Mouse (Mus musculus): ENCODE results near the gene Chsy1.
"Not testable (repeated sequence)": the region's sequence is repeated elsewhere in the genome, so short reads cannot be mapped to it uniquely, and the experiment has no call there.

Gene Chsy1

GRCm38 (mm10) chr7:66178101-66178500, 68.8 kb downstream of the Chsy1 start:
- DNase-seq = peak in 1 of 2 experiments; percentile 24

DNA sequence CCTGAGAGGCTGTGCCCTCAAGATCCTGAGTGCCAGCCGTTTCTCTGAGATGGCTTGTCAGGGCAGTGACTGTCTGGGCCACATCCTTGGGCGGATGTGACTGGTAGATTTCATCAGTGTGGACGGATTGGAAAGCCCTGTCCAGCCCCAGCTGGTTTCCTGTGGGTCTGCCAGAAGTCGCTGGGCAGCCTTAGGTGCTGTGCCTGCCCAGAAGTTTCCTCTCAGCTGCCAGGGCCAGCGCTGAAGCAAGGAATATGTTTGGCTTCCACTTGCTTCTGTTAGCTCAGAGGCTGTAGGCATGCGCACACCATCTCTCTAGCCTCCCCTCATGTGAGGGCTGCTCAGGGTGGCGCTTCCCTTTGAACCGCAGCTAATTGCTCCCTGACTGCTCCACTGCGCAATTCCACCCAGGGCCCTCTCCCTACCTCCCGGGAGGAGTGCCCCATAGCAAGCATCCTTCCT, 69.8 kb downstream of the Chsy1 start:
- DNase-seq = no peak

- DNase-seq = no peak
Observed at GRCm38 (mm10) chr7:66179711-66180110, 70.4 kb downstream of the Chsy1 start.

GRCm38 (mm10) chr7:66180260-66180659, 70.9 kb downstream of the Chsy1 start:
- DNase-seq = no peak

- DNase-seq = no peak
Observed at GRCm38 (mm10) chr7:66180711-66181365, 71.5 kb downstream of the Chsy1 start.

GRCm38 (mm10) chr7:66182075-66182715, 72.9 kb downstream of the Chsy1 start:
- DNase-seq = no peak

- no peak for DNase-seq
Observed at GRCm38 (mm10) chr7:66183404-66183803, 74.1 kb downstream of the Chsy1 start.

- DNase-seq = no peak
Observed at GRCm38 (mm10) chr7:66184026-66184425, 74.7 kb downstream of the Chsy1 start.

DNA sequence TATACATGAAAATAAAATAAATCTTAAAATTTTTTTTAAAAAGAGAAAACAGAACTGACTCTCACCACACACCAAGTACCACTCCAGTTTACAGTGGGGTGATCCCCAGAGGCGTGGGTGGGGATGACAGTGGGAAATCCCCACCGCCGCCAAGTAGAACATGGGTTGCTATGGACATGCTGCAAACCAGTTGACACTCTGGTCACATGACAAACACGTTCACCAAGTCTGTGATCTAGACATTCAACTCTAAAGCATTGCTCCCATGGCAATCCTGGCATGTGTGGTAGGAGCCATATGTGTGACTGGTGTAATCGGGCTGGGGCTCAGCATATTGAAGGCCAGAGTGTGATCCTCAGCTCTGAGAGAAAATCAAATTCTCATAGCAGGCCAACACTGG, 76.1 kb downstream of the Chsy1 start:
- no peak for DNase-seq

GRCm38 (mm10) chr7:66187581-66188231, 78.4 kb downstream of the Chsy1 start:
- DNase-seq = no peak

DNA sequence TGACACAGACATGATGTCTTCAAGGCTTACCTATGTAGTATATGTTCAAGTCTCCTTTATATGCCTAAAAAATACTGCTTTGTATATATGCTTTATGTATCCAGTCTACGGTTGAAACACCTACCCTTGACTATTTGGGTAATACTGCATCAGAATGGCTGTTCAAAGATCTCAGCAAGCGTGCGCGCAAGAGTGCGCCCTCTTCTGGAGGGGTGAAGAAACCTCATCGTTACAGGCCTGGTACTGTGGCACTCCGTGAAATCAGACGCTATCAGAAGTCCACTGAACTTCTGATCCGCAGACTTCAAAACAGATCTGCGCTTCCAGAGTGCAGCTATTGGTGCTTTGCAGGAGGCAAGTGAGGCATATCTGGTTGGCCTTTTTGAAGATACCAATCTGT, 81.1 kb downstream of the Chsy1 start:
- not testable (repeated sequence) for DNase-seq

- no peak for DNase-seq
Observed at GRCm38 (mm10) chr7:66194511-66194910, 85.2 kb downstream of the Chsy1 start.

DNA sequence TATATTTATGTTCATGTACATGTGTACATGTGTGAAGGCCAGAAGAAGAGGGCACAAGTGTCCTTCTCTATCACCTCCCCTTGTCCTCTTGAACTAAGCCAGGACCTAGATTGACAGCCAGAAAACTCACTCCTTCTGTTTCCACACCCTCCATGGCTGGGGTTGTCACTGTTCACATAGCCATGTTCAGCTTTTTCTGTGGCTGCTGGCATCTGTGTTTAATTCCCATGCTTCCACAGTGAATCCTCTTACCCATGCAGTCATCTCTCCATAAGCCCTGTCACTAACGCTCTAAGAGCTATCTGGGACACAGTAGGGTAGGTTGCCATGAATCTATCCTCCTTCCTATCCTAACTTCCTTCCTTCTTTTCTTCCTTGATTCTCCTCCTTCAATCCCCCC, 86.6 kb downstream of the Chsy1 start:
- DNase-seq = no peak

GRCm38 (mm10) chr7:66196609-66197445, 87.5 kb downstream of the Chsy1 start:
- DNase-seq = no peak

DNA sequence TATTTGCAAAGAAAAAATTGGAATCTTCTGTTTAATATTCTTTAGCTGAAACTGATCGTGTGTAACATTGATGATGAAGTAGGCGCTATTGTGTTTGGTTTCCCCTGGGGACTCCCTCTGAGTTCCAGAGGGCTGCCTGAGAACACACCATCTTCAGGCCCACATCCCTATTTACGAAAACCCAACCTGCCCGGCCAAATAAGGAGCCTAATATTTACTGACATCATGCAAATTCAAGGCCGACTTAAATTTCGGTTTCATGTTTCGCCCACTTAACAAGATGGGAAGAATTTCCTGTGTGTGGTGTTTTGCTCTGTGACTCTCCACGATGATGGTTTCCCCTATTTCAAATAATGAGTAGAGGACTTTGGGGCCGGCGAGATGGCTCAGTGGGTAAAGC, 89.1 kb downstream of the Chsy1 start:
- DNase-seq = no peak

DNA sequence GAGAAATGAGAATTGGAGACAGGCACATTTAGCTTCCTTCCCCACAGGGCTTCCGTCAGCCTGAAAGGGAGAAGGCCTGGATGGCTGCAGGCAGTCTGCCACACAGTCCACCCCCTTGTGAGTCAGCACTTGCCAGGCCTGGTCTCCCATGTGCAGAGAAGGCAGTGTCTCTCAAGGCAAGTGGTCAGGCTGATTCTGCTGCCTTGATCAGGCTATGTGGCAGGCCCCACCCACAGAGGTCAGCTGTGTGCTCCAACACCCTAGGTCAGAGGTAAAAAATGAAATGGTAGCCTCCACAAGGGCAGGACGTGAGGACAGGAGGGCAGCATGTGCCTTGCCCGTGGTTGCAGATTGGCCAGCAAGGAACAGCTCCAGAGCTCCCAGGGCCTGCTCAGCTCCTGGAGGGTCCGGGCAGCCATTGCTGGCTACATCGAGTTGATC, 90.1 kb downstream of the Chsy1 start:
- DNase-seq = no peak

DNA sequence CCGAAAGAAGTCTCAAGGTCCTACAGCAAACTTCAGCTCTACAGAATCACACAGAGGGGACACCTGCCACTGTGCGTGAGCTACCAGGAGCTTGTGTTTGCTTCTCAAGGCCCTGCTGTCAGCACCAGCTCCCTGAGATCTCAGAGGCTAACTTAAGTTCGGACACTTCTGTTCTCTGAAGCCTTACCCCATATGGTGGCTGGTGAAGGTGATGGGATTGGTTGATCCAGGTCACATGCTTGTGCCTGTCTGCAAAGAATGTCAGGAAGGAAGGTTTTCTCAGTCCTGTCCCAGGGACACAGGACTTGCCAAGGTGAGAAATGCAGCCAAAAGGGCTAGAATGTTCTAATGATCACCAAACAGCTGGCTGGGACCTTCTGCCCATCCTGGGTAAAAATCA, 91.1 kb downstream of the Chsy1 start:
- DNase-seq = no peak

- DNase-seq = no peak
Observed at GRCm38 (mm10) chr7:66200791-66201450, 91.6 kb downstream of the Chsy1 start.

GRCm38 (mm10) chr7:66201657-66202056, 92.3 kb downstream of the Chsy1 start:
- DNase-seq = no peak

GRCm38 (mm10) chr7:66209920-66210319, 100.6 kb downstream of the Chsy1 start:
- DNase-seq = no peak

DNA sequence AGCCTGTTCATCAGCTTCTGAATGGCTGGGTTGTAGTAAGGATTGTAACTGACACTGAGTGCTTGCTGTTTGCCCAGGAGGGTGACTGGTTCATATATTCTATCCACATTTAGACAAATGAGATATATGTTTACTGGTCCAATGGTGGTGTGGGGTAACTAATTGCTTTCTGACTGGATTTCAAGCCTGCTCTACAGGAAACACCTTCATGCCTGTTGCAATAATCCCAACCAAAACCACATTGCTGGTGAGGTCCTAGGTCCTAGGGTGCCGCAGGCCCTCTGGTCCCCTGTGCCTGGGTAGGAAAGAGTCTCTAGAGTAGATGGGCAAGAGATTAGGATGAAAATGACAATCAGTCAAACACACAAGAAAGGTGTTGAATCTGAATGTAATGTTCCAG, 103.6 kb downstream of the Chsy1 start:
- no peak for DNase-seq

GRCm38 (mm10) chr7:66214477-66214876, 105.2 kb downstream of the Chsy1 start:
- DNase-seq = no peak

DNA sequence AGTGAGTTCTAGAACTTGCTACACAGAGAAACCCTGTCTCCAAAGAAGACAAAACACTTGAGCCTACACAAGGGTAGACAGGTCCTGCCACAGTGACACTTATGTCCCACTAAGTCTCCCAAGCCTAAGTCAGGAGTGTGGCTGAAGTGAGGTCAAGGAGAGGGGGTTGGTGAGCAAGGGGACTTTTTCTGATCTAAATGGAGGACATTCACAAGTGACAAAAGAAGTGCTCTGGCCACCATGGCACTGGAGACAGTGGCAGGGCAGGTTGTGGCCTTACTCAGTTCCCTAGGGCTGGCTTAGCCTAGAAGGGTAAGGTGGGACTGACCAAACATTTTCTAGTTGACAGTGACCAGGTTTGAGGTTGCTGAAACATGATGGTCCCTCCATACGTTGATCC, 106.6 kb downstream of the Chsy1 start:
- no peak for DNase-seq
